Mouse (Mus musculus): ENCODE measurements at regions not wholly inside any gene's neighbourhood (a gene's known extent, or its start where the extent isn't known, plus 50 kb on each side); places are given as distances from the start of the nearest gene placed in this dataset.

DNA sequence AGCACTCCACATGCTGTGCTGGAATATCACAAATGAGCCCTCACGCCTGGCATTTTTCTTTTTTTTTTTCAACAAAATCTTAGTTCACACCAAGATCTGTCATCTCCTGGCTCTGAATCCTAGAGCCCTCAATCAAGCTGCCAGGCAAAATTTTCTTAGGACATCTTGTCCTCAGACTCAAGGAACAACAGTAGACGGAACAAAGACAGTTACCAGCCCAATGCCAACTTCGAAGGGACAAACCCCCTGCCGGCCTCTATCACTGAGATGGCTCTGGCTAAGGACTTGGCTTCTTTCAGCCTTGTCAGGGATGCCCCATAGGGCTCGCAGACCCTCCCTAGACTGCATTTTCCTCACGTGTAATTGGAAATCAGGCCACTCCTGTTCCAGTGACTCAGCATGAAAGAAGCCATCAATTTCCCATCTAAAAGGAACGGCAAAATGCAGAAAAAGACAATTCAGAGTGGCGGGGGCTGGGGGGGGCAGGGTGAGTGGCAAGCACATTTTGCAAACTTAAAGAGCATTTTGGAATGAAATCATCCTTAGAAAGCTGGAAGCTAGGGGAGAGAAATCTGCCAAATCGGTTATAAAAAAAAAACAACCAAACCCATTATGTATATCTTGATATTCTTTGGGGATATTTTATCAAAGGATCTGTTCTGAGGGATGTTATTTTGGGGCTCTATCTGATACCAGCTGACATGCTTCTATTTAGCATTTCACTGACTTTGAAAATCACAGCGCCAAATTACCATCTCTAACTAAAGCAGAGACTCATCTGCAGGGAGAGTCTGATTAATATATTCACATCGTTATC, 116.1 kb upstream of the Sulf2 start:
- H3K4me1 ChIP-seq (replicated peaks), result peaks cover 7% of the 10 kb centered on the region; the same call in 1 of the 2 replicates
- no peaks in the 10 kb centered on the region for H3K36me3 ChIP-seq
- no peak for ATAC-seq (ENCODE audit: insufficient number of reproducible peaks, low FRiP score)
- H3K4me2 ChIP-seq, result no peak overlapping the region
- no peaks in the 10 kb centered on the region for H3K27me3 ChIP-seq (replicated peaks)
- WGBS, result 58% methylated on average over 11 of the region's 11 CpGs
- no peak overlapping the region for H3K4me3 ChIP-seq
- H3K9ac ChIP-seq, result no peak overlapping the region
- H3K27ac ChIP-seq (ENCODE audit: poor library complexity, severe bottlenecking), result no peak overlapping the region
- H3K9me3 ChIP-seq (replicated peaks), result no peaks in the 10 kb centered on the region

DNA sequence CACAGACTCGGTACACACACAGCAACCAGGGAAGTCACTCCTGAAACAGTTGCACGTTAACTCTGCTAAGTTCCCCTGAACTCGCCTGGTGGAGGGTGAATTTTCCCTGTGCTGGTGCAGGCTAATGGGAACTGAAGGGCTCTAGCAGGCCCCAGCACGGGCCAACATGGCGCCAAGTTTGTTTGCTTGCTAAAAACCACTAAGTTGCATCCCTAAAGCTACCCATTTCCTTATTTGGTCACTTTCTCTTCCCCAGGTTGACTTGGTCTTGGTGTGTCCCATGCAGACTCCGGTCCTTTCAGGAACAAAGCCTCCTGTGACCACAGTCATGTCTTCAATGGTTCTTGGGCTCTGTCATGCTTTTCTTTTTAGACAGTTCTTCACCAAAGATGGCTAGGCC, 114.5 kb upstream of the Sulf2 start:
- WGBS, result 86% methylated on average over 6 of the region's 6 CpGs
- H3K9ac ChIP-seq, result no peak overlapping the region
- H3K4me2 ChIP-seq, result no peak overlapping the region
- H3K4me1 ChIP-seq (replicated peaks), result peaks cover 7% of the 10 kb centered on the region; the same call in 1 of the 2 replicates
- ATAC-seq (ENCODE audit: insufficient number of reproducible peaks, low FRiP score), result no peak
- no peak overlapping the region for H3K27ac ChIP-seq (ENCODE audit: poor library complexity, severe bottlenecking)
- no peak overlapping the region for H3K4me3 ChIP-seq
- H3K36me3 ChIP-seq, result no peaks in the 10 kb centered on the region
- H3K27me3 ChIP-seq (replicated peaks), result 0 out of 2 replicates have a peak, but pooled peaks cover 4% of the 10 kb centered on the region
- no peaks in the 10 kb centered on the region for H3K9me3 ChIP-seq (replicated peaks)

DNA sequence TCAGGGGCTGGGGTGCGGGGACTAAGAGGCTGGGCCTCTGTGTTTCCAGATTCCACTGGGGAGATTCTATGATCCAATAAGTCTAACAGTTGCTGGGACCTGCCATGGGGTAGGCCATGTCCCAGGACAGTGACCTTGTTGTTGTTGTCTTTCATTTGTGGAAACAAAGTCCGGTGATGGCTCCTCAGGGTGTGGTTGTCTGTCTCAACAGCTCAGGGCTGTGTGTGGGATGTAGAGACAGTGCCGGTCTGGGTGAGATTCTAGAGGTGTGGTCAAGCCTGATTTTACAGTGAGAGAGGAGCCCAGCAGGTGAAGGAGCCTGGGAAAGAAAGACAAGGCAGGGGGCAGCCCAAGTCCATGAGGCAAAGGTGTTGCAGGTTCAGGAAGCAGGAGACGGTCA, 111.5 kb upstream of the Sulf2 start:
- Histone ChIP-seq H3K4me2 (no peak overlapping the region), H3K4me1 (replicated peaks) (peaks cover 2% of the 10 kb centered on the region), H3K36me3 (no peaks in the 10 kb centered on the region), H3K27ac (ENCODE audit: poor library complexity, severe bottlenecking) (no peak overlapping the region), H3K9ac (no peak overlapping the region), H3K9me3 (replicated peaks) (no peaks in the 10 kb centered on the region), H3K27me3 (replicated peaks) (0 out of 2 replicates have a peak, but pooled peaks cover 6% of the 10 kb centered on the region), H3K4me3 (no peak overlapping the region)
- 82% methylated on average over 4 of the region's 4 CpGs for WGBS
- no peak for ATAC-seq (ENCODE audit: insufficient number of reproducible peaks, low FRiP score)

DNA sequence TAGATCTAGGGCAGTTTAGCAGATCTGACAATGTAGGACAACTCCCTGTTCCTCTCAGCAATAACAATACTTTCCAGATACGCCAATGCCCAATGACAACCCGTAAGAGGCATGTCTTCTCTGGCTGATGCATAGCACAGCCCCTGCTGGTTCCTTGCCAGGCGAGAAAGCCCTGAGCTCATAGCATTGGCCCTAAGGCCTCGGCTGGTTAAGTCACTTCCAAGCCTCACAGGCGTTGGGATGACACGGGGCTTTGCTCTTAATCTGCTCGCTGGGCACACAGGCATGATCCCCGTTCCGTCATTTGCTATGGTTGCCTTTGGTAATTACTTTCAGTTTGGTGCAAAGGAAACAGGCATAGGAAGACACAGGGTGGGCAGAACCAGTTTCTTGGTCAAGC, 111.0 kb upstream of the Sulf2 start:
- WGBS, result 78% methylated on average over 9 of the region's 9 CpGs
- Histone ChIP-seq H3K9me3 (replicated peaks) (no peaks in the 10 kb centered on the region), H3K4me1 (replicated peaks) (peaks cover 6% of the 10 kb centered on the region), H3K27ac (ENCODE audit: poor library complexity, severe bottlenecking) (no peak overlapping the region), H3K4me2 (no peak overlapping the region), H3K9ac (no peak overlapping the region), H3K36me3 (no peaks in the 10 kb centered on the region), H3K27me3 (replicated peaks) (0 out of 2 replicates have a peak, but pooled peaks cover 6% of the 10 kb centered on the region), H3K4me3 (no peak overlapping the region)
- ATAC-seq (ENCODE audit: insufficient number of reproducible peaks, low FRiP score), result no peak

DNA sequence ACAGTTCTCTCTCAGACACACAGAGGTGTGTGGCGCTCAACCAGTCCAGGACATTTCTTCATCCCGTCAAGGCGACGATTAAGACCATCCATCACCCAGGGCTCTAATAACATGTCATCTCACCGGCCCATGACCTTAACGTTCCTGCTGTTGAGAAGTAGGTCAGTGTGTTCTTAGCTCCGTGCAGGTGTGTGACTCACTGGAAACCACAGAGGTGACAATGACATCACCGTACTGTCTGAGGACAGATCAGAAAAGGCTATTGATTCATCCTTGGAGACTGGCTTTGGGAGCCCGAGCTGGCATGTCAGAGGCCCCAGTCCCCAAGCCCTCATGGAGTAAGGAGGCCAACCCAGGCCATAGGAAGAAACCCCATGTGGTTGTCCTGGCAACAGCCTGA, 109.3 kb upstream of the Sulf2 start:
- H3K4me3 ChIP-seq, result no peak overlapping the region
- no peak for ATAC-seq (ENCODE audit: insufficient number of reproducible peaks, low FRiP score)
- no peak overlapping the region for H3K9ac ChIP-seq
- peaks cover 8% of the 10 kb centered on the region for H3K4me1 ChIP-seq (replicated peaks)
- 77% methylated on average over 9 of the region's 9 CpGs for WGBS
- H3K4me2 ChIP-seq, result no peak overlapping the region
- 0 out of 2 replicates have a peak, but pooled peaks cover 6% of the 10 kb centered on the region for H3K27me3 ChIP-seq (replicated peaks)
- H3K9me3 ChIP-seq (replicated peaks), result no peaks in the 10 kb centered on the region
- H3K36me3 ChIP-seq, result no peaks in the 10 kb centered on the region
- no peak overlapping the region for H3K27ac ChIP-seq (ENCODE audit: poor library complexity, severe bottlenecking)

DNA sequence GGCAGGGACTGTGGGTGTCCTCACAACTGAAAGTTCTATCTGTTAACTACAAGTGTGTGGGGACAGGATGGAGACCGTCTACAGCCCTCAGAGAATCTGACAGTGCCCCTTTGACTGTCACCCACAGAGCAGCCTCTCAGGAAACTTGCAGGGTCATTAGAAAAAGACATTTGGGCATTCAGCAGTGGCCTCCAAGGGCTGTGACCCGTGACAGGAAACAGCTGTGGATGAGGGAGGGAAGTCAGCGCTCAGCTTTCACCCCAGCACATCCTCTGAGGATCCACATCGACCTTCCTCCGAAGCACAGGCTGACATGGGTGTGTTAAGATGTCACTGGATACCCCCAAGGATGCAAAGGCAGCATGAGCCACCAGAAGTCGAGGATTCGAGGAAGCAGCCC, 106.3 kb upstream of the Sulf2 start:
- Histone ChIP-seq H3K27ac (ENCODE audit: poor library complexity, severe bottlenecking) (no peak overlapping the region), H3K9me3 (replicated peaks) (no peaks in the 10 kb centered on the region), H3K4me3 (no peak overlapping the region), H3K9ac (no peak overlapping the region), H3K27me3 (replicated peaks) (peaks cover 6% of the 10 kb centered on the region; the same call in 1 of the 2 replicates), H3K4me1 (replicated peaks) (peaks cover 19% of the 10 kb centered on the region), H3K4me2 (no peak overlapping the region), H3K36me3 (no peaks in the 10 kb centered on the region)
- no peak for ATAC-seq (ENCODE audit: insufficient number of reproducible peaks, low FRiP score)
- 39% methylated on average over 7 of the region's 7 CpGs for WGBS

DNA sequence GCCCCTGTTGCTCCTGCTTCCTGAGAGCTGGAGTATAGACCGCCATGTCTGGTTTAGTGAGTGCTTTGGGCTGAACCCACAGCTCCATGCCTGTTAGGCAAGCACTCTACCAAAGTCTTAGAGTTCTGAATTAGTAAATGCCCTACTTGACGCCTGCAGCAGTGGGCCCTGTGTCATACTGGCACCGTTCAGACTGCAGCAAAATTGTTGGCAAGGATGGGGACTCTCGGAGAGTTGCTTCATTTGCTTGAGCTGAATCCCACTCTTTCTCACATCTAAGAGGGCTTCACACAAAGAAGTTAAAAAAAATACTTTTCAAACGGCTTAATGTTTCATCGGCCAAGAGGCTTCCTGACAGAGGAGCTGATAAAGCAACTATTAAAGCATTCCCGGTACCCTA, 105.6 kb upstream of the Sulf2 start:
- Histone ChIP-seq H3K4me1 (replicated peaks) (peaks cover 19% of the 10 kb centered on the region), H3K9ac (no peak overlapping the region), H3K36me3 (no peaks in the 10 kb centered on the region), H3K27ac (ENCODE audit: poor library complexity, severe bottlenecking) (no peak overlapping the region), H3K27me3 (replicated peaks) (peaks cover 6% of the 10 kb centered on the region; the same call in 1 of the 2 replicates), H3K9me3 (replicated peaks) (no peaks in the 10 kb centered on the region), H3K4me3 (no peak overlapping the region), H3K4me2 (no peak overlapping the region)
- WGBS, result 45% methylated on average over 7 of the region's 7 CpGs
- ATAC-seq (ENCODE audit: insufficient number of reproducible peaks, low FRiP score), result no peak

DNA sequence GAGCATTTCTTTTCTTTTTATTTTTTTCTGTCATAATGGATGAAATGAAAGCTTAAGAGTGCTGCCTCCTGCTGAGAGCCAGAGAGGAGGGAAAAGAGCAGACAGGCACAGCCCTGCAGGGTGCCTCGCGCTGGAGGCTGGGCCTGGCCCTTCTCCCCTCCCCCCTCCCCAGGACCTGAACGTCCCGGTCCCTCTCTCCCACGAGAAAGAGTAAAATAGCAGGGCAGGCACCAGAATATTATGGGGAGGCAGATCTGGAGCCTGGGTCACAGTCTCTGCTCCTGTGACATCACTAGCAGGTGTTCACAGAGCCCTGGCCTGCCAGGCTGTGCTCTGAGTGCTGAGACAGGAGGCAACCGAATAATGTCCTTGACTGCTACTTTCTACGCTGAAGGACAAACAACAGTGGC, 103.3 kb upstream of the Sulf2 start:
- no peak overlapping the region for H3K4me3 ChIP-seq
- no peak overlapping the region for H3K9ac ChIP-seq
- peaks cover 30% of the 10 kb centered on the region for H3K4me1 ChIP-seq (replicated peaks)
- ATAC-seq (ENCODE audit: insufficient number of reproducible peaks, low FRiP score), result no peak
- H3K9me3 ChIP-seq (replicated peaks), result no peaks in the 10 kb centered on the region
- 14% methylated on average over 7 of the region's 7 CpGs for WGBS
- H3K27ac ChIP-seq (ENCODE audit: poor library complexity, severe bottlenecking), result no peak overlapping the region
- H3K36me3 ChIP-seq, result no peaks in the 10 kb centered on the region
- H3K27me3 ChIP-seq (replicated peaks), result no peaks in the 10 kb centered on the region; the same call in 1 of the 2 replicates
- no peak overlapping the region; the same call in 1 of the 2 replicates for H3K4me2 ChIP-seq

DNA sequence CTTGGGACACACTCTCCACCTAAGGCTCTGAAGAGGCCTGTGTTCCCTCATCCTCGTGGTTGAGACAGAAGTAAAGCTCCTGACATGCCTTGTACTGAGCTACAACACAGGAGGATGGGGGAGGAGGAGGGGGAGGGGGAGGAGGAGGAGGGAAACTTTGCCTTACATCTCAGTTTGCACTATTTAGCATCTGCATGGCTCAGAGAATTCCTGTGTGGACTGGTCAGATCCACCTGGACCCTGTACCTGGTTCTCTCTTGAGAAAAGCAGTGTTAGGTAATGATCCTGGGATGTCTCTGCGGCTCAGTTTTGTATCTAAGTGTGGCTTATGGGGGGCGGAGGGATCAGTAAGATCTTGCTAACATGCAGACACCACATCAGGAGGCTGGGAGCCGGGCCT, 102.2 kb upstream of the Sulf2 start:
- peaks cover 30% of the 10 kb centered on the region for H3K4me1 ChIP-seq (replicated peaks)
- H3K27me3 ChIP-seq (replicated peaks), result no peaks in the 10 kb centered on the region; the same call in 1 of the 2 replicates
- no peak overlapping the region for H3K27ac ChIP-seq (ENCODE audit: poor library complexity, severe bottlenecking)
- H3K4me3 ChIP-seq, result no peak overlapping the region
- no peak overlapping the region for H3K9ac ChIP-seq
- no peak for ATAC-seq (ENCODE audit: insufficient number of reproducible peaks, low FRiP score)
- H3K9me3 ChIP-seq (replicated peaks), result no peaks in the 10 kb centered on the region
- no peaks in the 10 kb centered on the region for H3K36me3 ChIP-seq
- WGBS, result 55% methylated on average over 4 of the region's 4 CpGs
- no peak overlapping the region for H3K4me2 ChIP-seq

DNA sequence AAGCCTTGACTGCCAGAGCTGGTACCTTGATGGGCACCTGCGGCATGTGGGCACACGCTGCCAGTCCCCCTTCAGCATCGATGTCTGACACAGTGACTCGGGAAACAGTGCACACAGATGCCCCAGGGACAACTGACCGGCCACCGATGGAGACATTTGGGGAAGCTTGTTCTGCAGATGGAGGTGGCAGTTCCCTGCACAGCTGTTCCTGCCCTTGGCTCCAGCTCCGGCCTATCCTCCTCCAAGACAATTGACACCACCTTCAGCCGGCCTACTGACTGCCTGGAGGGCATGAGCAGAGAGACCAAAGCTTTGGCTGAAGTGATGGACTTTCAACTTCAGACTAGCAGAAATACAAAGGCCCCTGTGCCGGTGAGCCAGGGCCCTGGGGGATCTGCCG, 100.7 kb upstream of the Sulf2 start:
- Histone ChIP-seq H3K4me2 (no peak overlapping the region), H3K27me3 (replicated peaks) (no peaks in the 10 kb centered on the region; the same call in 1 of the 2 replicates), H3K36me3 (no peaks in the 10 kb centered on the region), H3K4me1 (replicated peaks) (peaks cover 22% of the 10 kb centered on the region), H3K9ac (no peak overlapping the region), H3K4me3 (no peak overlapping the region), H3K27ac (ENCODE audit: poor library complexity, severe bottlenecking) (no peak overlapping the region), H3K9me3 (replicated peaks) (no peaks in the 10 kb centered on the region)
- 85% methylated on average over 10 of the region's 10 CpGs for WGBS
- no peak for ATAC-seq (ENCODE audit: insufficient number of reproducible peaks, low FRiP score)

DNA sequence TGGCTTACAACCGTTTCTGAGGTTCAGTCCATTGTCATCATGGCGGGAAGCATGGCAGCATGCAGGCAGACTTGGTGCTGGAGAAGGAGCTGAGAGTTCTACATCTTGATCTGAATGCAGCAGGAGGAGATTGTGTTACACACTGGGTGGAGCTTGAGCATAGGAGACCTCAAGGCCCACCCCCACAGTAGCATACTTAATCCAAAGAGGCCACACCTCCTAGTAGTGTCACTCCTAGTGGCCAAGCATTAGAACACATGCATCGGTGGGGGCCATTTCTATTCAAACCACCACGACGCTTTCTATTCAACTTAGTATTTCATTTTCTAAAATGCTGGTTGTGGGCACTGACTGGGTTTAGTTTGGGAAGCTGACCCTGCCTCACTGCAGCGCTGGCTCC, 99.1 kb upstream of the Sulf2 start:
- Histone ChIP-seq H3K4me1 (replicated peaks) (peaks cover 24% of the 10 kb centered on the region), H3K36me3 (no peaks in the 10 kb centered on the region), H3K4me3 (no peak overlapping the region), H3K9ac (no peak overlapping the region), H3K27me3 (replicated peaks) (no peaks in the 10 kb centered on the region; the same call in 1 of the 2 replicates), H3K4me2 (no peak overlapping the region), H3K27ac (ENCODE audit: poor library complexity, severe bottlenecking) (no peak overlapping the region), H3K9me3 (replicated peaks) (no peaks in the 10 kb centered on the region)
- ATAC-seq (ENCODE audit: insufficient number of reproducible peaks, low FRiP score), result no peak
- WGBS, result 81% methylated on average over 6 of the region's 6 CpGs

DNA sequence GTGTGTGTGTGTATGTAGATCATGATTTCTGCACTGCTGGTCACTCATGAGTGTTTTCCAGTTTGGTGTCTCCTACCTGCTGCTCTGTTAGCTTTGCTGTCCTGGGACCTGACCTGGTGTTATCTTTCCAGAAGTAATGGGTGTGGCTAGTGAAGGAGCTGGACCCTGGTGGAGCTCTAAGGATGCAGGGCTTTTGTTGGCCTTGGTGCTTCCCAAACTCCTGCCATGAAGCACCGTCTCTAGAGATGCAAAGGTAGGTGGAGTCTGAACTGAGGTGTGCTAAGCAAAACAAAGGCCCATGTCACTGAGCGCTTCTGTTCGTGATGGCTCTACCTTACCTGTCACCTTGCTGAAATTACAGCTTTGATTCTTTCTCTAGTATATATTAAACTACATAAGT, 96.6 kb upstream of the Sulf2 start:
- H3K36me3 ChIP-seq, result no peaks in the 10 kb centered on the region
- H3K4me3 ChIP-seq, result no peak overlapping the region
- WGBS, result 85% methylated on average over 3 of the region's 3 CpGs
- H3K9ac ChIP-seq, result no peak overlapping the region
- no peaks in the 10 kb centered on the region for H3K27me3 ChIP-seq (replicated peaks)
- H3K4me1 ChIP-seq (replicated peaks), result peaks cover 19% of the 10 kb centered on the region
- no peak for ATAC-seq (ENCODE audit: insufficient number of reproducible peaks, low FRiP score)
- H3K4me2 ChIP-seq, result no peak overlapping the region
- no peaks in the 10 kb centered on the region for H3K9me3 ChIP-seq (replicated peaks)
- no peak overlapping the region for H3K27ac ChIP-seq (ENCODE audit: poor library complexity, severe bottlenecking)
